Mouse (Mus musculus) mature B cell (primary cell): ENCODE results near the gene Ankrd60.

Experiments used
- in situ Hi-C: fragments of 300-500 bp; cut with MboI; formaldehyde crosslinking; loops from 2 replicates; pipeline ENCODE4 v1.14.3; 2019

Gene Ankrd60

DNA sequence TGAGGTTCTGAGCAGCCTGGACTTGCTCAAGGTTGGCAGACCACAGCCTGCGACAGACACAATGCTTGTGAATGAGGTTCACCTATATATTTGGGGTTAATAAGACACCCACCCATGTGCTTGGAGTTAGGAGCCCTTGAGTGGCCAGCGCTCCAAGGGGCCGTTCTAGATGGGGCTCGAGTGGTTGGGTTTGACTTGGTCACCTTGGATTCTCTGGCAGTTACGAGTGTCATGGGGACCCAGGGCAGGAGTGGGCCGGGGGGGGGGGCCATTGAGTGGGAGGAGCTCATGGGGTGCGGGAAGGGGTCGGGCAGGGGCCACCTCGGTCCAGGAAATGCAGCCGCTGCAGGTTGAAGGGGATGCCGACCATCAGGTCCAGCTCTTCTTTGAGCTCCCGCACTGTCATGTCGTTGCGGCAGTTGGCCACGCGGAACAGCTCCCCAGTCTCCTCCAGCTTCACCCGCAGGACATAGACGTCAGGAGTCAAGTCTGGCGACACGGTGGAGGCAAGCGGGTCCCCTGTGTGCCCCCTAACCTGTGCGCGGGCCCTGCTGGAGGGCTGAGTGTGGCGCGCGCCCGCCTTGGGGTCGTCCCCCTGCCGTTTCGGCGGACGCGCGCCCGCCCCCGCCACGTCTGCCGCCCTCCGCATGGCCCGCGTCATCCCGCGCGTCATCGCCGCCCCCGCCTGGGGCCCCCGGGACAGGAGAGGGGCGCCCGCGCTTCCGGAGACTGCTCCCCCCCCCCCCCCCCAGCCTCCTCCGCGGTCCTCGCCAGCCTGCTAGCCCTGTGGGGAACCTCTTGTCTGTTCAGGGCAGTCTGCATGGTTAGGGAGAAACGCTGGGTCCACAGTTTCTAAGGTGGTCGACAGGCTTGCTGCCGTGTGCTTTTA is at the start of gene Ankrd60:
TSS of gene Ankrd60 (minus strand) at position 697 of the 889 bp plus-strand sequence.
- in situ Hi-C loops = loop anchor here (25.0 kb wide), 1 partner anchor 709 kb away; the partner anchor contains the start of gene Gnas

DNA sequence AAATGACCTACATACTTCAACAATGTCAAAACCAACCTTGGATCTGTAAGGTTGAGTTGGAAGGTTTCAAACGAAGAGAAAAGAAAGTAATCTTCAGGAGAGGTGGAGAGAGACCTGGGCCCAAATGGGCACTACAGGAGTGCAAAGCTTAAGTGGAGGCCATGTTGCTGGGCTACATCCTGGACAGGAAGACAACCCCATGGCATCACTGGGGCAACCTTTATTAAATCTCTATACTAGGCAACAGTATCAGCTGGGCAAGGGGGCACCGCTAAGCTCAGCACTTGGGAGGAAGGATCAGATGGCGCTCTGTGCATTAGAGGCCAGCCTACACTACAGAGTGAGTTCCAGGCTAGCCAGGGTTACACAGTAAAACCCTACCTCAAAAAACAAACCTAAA is 47.6 kb upstream of the Ankrd60 start:
- in situ Hi-C loops = no loop called here

DNA sequence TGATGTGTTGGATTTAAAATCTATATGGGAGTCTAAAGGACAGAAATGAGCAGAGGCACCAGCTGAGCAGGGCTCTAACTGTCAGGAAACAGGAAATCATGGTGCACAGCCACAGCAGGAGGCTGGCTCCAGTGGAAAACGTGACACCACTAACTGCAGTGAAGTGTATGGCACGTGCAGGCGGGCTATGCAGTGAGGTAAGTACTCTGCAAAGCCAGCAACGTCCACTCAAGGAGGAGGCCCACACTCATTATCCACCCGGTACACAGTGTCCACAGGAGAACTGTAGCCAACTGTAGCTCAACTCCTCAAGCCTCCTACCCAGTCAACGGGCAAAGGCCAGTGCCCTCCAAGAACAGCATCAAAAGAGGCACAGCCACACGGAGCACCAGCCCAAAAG is 46.5 kb upstream of the Ankrd60 start:
- in situ Hi-C loops = no loop called here

DNA sequence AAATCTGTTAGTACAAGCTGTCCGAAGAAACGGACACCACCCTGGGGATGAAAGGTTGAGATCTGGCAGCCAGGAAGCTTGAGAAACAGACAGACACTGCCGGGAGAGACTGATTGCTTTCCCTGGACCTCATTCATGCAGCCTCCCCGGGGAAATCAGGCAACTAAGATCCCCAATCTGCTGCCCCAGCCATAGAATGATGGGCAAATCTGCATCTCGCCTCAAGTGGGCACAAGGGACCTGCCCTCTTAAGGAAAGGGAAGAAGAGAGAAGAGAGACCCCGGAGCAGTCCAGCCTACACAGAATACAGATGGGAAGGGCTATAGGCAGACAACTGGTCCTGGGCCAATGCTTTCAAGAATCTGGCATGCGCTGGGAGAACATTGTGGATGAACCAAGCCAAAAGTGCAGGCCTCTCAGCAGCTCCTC is 44.0 kb upstream of the Ankrd60 start:
- in situ Hi-C loops = no loop called here

GRCm38 (mm10) chr2:173620645-173621044 is 42.5 kb upstream of the Ankrd60 start:
- in situ Hi-C loops = no loop called here

DNA sequence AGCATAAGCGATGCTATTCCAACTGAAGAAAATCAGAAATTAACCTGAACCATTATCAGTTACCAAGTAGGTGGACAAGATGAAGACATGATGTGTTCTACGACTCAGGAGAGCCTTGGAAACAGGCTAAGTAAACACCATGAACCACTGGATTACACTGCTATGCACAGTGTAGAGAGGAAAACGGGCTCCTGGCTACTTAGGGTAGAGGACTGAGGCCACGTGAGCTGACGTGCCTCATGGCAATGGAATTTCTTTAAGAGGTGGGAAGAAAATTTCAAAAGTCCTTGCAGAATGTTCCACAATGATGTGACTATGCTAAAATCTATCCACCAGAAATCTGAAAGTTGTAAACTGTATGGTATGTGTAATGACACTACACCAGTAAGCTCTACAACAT is 41.0 kb upstream of the Ankrd60 start:
- in situ Hi-C loops = no loop called here

DNA sequence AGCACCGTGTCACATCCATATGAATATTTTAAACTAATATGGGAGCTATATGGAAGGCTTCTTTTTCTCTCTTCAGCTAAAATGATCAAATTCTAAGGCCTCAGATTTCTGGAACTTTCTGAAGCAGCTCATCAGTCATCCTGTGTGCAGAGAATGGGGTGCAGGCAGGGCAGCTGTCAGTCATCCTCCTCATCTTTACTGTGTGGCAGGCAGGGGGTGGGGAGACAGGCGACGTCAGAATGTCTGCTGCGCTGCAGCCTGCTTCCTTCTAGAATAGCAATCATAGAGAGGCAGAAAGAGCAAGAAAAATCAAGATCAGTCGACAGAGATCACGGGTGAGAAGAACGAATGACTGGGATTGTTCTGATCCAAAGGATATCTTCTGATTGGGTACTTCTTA is 38.0 kb upstream of the Ankrd60 start:
- in situ Hi-C loops = no loop called here

- in situ Hi-C loops = no loop called here
These were observed 37.4 kb upstream of the Ankrd60 start for GRCm38 (mm10) chr2:173615378-173616081.

DNA sequence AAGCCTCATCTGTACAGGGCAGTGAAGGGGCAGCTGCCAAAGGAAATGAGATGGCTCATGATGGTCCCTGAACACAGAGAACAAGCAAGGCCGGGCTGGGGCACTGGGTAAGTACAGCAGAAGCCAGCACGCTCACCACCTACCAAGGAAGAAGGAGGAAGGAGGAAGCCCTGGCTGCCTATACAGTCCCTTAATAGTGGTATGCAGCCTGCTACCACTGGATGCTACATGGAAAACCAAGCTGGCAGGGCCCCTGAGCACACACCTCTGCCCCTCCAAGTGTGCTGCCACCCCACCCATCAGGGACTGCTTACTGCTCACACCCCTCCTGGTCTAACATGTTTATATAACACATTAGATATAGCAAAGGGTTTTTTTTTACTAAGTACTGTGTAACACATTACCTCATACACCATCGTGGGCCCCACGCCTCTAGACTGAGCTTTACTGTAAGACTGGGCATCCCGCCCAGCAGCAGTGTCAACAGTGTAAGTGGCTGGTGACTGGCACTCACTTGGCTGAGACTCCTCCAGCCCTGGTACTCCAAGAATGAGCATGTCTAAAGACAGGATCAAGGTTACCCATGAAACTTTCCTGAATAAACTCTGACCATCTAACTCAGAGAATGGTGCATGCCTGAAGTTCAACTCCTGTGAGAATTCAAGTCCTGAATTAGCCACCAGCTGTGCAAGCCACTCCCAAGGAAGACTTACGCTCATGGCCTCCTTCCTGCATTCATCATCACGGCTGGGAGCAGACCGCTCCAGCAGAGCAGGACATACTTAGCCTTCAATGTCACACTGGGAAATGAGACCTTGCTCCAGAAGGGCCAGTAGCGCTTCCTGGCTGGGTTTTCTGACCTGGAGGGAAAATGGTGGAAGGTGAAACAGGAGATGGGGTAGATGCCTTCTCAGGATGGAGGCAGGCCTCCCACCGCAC is 30.1 kb upstream of the Ankrd60 start:
- in situ Hi-C loops = no loop called here

GRCm38 (mm10) chr2:173606415-173606804 is 28.2 kb upstream of the Ankrd60 start:
- in situ Hi-C loops = no loop called here

GRCm38 (mm10) chr2:173605713-173606414 is 27.7 kb upstream of the Ankrd60 start:
- in situ Hi-C loops = no loop called here

GRCm38 (mm10) chr2:173601861-173602260 is 23.7 kb upstream of the Ankrd60 start:
- in situ Hi-C loops = no loop called here

DNA sequence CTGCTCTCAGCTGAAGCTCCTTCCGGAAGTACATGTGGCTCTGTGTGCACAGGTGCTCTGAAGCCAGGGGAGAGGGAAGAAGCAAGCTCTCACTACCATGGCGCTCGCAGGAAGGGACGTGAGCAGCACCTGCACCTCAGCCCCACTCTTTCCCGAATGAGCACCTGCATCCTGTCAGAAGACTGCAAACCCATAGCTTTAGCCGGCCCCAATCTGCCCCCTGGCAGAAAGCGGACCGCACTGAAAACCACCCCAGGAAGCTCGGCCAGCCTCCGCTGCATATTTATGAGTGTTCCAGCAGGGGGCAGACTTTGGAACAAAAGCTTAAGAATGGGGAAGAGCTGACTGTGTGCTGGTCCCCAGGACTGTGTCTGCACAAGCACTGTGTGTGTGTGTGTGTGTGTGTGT is 17.2 kb upstream of the Ankrd60 start:
- in situ Hi-C loops = loop anchor here (25.0 kb wide), 1 partner anchor 692 kb away; the partner anchor contains the start of gene Gnas

- in situ Hi-C loops = loop anchor here (25.0 kb wide), 1 partner anchor 693 kb away; the partner anchor contains the start of gene Gnas
These were observed 16.3 kb upstream of the Ankrd60 start for GRCm38 (mm10) chr2:173594313-173595063.

DNA sequence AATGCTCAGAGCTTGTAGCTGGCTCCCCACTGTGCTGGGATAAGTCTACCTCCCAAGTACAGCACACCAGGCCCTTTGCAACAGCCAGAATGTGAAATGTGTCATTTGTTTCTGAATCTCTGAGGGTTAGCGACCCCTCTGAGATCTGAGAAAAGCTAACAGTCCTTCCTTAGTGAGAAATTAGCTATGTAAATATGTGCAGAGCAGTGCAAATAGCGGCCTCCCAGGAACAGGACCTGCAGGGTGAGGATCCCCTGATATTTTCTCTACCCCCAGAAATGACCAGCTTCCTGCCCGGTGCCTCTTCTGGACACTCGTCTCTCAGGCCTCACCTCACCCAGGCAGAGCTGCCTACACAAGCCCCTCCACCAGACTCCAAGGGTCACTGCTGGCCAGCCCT is 15.7 kb upstream of the Ankrd60 start:
- in situ Hi-C loops = loop anchor here (25.0 kb wide), 1 partner anchor 693 kb away; the partner anchor contains the start of gene Gnas

DNA sequence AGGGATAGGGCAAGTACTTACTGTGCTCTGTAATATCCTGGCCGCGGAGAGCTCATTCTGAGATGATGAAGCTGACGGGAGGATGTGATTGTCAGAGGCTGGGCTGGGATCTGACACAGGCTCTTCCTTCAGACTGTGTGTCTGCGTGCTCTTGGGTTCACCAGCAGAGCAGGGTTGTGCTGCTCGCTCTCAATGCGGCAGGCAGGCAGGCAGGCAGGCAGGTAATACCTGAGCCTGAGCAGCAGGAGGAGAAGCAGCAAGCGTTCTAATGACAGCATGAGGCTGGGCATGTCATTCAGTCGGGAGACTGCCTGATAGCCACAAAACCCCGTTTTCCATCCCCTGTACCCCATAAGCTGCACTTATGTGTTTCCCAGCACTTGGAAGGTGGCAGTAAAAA is 14.6 kb upstream of the Ankrd60 start:
- in situ Hi-C loops = loop anchor here (25.0 kb wide), 1 partner anchor 695 kb away; the partner anchor contains the start of gene Gnas

GRCm38 (mm10) chr2:173587411-173587810 is 9.2 kb upstream of the Ankrd60 start:
- in situ Hi-C loops = loop anchor here (25.0 kb wide), 1 partner anchor 700 kb away; the partner anchor contains the start of gene Gnas

DNA sequence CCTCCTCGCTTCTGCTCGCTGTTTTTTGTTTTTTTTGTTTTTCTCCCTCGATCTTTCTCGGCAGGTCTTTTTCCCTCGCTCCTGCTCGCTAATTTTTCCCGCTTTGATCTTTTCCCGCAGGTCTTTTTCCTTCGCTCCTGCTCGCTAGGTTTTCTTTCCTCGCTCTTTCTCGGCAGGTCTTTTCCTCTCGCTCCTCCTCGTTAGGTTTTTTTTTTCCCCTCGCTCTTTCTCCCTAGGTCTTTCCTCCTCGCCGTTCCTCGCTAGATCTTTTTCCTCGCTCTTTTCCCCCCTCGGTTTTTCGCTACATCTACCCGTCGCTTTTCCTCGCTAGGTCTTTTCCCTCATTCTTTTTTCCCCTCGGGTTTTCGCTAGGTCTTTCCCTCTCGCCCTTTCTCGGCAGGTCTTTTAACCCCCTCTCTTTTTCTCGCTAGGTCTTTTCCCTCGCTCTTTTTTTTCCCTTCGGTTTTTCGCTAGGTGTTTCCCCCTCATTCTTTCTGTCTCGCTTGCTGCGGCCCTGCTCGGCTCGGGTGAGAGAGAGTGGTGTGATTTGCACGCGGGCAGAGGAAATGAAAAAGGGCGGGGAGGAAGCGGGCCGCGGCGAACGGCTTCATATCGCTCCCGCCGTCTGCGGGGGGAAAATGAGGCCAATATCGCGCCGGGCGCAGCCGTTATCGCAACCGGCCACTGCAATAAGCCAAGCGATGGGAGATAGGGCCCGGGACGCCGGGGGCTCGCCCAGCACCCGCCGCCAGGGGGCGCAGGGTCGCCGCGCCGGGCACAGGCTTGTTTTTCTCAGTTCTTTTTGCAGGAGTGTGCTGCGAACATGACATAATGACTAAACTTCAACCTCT is 8.2 kb upstream of the Ankrd60 start:
- in situ Hi-C loops = loop anchor here (25.0 kb wide), 1 partner anchor 701 kb away; the partner anchor contains the start of gene Gnas
